Mouse (Mus musculus) testis, adult 2 months (tissue): Measurements from ENCODE around the gene Bace1.

Source experiments
- CTCF ChIP-seq: fragments of 200-500 bp; IDR thresholded peaks from 2 replicates; pipeline ENCODE4 v1.5.1; 2012; ENCODE audit warnings: low read depth, mild to moderate bottlenecking, inconsistent platforms, low read length, moderate library complexity; ENCODE audit not compliant: control insufficient read depth, insufficient read depth, insufficient replicate concordance
- POLR2A ChIP-seq: fragments of 200-500 bp; IDR thresholded peaks from 2 replicates; pipeline ENCODE4 v1.6.1; 2012; ENCODE audit warnings: low read depth, mild to moderate bottlenecking, inconsistent platforms, low read length, moderate library complexity; ENCODE audit not compliant: control insufficient read depth

DNA sequence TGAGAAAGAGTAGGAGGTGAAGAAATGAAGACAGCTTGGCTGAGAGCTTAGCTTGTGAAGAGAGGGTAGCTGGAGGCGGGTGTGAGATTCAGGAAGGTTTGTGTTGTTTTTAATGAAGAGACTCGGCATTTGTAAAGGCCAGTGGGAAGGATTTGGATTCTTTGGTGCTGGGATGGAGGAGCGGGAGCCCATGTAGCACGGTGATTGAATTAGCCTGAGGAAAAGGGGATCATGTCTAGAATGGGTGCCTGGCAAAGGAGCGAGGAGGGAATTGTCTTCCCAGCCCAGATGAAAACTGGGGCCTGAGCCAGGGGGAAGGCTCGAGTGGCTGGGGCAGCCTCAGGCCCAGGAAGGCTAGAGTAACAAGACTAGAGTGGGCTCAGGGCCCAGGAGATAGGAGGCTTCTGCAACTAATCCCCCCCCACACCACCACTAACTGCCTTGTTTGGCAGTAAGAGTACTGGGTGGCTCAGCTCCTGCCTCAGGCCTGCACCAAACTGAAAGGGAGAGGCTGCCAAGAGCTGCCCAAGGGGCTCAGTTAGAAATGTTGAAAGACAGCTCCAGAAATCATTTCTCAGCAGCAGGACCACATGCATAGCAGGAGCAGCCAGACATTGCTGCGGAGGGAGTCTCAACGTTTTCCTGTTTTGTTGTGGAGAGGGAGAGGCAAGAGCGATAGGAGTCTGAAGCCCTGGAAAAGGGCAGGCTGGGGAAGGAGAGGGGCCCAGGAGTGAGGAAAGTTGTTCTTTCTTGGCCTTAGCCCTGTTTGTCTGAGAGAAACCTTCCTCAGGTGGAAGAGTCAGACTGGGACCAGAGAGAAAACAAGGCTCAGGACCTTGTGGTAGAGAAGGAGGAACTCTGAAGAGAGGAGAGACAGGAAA, 11.4 kb downstream of the Bace1 start:
- TF ChIP-seq CTCF = no peak
- TF ChIP-seq POLR2A = no peak
